Mouse (Mus musculus) heart, adult 2 months (tissue): ENCODE data around the gene Frmpd2.

ENCODE experiments used
- CTCF ChIP-seq: fragments of 200-600 bp; IDR thresholded peaks from 2 replicates; pipeline ENCODE4 v1.8.1; 2022; ENCODE audit warnings: antibody characterized with exemption, mild to moderate bottlenecking, moderate library complexity
- POLR2A ChIP-seq: fragments of 200-500 bp; IDR thresholded peaks from 2 replicates; pipeline ENCODE4 v1.6.1; 2011; ENCODE audit warnings: mild to moderate bottlenecking, low read depth, low read length, control low read depth; ENCODE audit not compliant: insufficient read depth

DNA sequence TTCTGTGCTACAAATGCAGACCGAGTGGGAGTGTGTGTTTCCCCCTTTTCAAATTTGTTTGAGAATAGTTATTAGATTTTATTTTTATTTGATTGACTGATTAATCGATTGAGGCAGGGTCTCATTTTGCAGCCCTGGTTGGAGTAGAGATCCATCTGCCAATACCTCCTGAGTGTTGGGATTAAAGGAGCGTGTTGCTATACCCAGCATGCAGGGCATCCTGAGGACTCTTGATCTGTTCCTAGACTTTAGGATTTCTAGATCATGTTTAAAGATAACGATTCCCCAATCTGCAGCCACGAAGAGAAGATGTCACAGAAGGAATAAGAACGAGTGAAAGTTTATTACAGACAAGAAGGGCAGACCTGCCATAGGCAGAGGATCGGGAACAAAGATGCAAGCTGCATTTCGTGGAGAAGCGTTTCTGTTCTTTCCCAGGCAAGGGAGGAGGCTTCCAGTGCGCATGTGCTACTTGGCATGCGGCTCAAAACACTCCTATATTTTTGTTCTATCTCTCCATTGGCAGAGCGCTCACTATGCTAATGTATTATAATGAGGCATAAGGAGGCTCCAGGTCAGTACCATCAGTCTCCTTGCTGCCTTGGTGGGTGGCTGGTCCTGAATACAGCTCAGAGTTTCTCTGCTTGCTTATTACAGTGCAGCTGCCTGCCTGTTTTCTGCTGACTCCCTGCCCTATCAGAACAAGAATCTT lies 53.9 kb downstream of the Frmpd2 start:
- TF ChIP-seq POLR2A (no peak), CTCF (no peak)
